Mouse (Mus musculus) bone marrow macrophage, adult 2 months (primary cell): Measurements from ENCODE around the gene Gm20479.

ENCODE experiments used
- CTCF ChIP-seq: IDR thresholded peaks from 2 replicates; pipeline ENCODE4 v1.5.1; 2012; ENCODE audit warnings: low read depth, mild to moderate bottlenecking, low read length, moderate library complexity
- POLR2A ChIP-seq: IDR thresholded peaks from 2 replicates; pipeline ENCODE4 v1.6.1; 2012; ENCODE audit warnings: mild to moderate bottlenecking, low read depth, low read length, borderline replicate concordance

- TF ChIP-seq CTCF: no peak
- TF ChIP-seq POLR2A: no peak
Observed at GRCm38 (mm10) chr7:27331541-27331851, 25.7 kb downstream of the Gm20479 start.
